Mouse (Mus musculus): ENCODE measurements at regions not wholly inside any gene's neighbourhood (a gene's known extent, or its start where the extent isn't known, plus 50 kb on each side); places are given as distances from the start of the nearest gene placed in this dataset.

DNA sequence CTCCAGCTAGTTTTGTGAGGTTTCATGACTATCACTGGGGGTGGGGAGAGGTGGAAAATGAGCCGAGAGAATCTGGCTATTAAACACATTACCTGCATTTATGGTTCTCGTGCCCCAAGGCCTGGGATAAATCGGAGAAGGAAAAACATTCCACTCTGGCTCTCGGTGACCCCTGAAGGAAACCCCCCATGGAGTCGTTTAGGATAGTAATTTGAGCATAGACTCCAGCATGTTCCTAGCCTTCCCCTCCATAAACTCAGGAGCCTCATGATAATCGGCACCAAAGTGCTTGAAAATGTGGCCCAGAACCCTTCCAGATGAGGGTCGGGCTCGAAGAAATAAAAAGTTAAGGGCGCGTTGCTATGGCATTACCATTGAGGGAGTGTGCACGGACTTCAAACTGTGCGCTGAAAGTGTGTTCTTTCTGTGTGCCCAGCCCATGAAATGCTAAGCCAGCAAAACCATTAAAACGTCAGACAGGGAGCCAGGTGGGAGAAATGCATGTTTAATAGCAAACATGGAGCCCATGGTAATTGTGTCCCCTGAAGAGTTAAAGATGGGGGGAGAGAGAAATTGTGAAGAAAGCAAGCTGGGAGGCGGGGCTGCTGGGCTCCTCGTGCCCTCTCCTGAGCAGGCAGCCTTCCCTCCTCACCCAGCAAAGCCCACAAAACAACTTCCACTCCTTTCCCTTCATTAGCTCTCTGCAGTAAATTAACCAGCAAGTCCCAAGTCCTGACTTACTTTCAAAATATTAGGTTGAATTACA is 64.1 kb upstream of the Sall1 start:
- no peak for DNase-seq (ENCODE audit: low read depth, low spot score)

- no peak for DNase-seq (ENCODE audit: low read depth, low spot score)
These were observed 62.4 kb upstream of the Sall1 start for GRCm38 (mm10) chr8:89106346-89106745.

DNA sequence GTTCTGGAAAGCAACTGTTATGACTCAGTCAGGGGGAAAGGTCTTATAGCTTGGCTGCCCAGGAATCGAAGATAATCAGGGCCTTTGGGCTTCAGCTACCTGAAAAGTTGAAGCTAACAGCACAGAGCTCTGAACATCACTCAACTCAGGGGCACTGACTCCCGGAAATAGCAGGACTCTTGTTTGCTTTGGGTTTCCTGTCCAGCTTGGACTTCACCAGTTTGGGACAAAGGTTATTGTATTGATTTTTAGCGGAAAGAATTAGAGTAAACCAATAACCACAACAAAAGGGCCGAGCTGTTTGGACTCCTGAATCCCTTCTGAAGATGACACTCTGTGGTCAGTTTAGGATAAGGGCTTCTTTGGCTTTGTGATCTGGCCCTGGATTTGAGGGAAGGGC is 53.4 kb upstream of the Sall1 start:
- DNase-seq (ENCODE audit: low read depth, low spot score) = no peak
